Mouse (Mus musculus) adrenal gland, postnatal 36 days (tissue): ENCODE results near the gene Myo6. TPM values are rescaled to one million over a fixed set of nuclear protein-coding genes. Genes with fewer than 3 reads are reported as not detected.

Experiments
- DNase-seq, 2 experiments: peaks; one replicate each; pipeline ENCODE4 v3.0.0; 2021; ENCODE audit warnings: mixed read lengths in 1 of 2
- total RNA-seq, 2 experiments: library from RNA; stranded (reverse); gene quantifications; 2 replicates each; pipeline ENCODE4 v1.2.3; 2021

Myo6 gene
- total RNA-seq, 2 experiments from 2014 or later, result 31.7 to 32.7 TPM

DNA sequence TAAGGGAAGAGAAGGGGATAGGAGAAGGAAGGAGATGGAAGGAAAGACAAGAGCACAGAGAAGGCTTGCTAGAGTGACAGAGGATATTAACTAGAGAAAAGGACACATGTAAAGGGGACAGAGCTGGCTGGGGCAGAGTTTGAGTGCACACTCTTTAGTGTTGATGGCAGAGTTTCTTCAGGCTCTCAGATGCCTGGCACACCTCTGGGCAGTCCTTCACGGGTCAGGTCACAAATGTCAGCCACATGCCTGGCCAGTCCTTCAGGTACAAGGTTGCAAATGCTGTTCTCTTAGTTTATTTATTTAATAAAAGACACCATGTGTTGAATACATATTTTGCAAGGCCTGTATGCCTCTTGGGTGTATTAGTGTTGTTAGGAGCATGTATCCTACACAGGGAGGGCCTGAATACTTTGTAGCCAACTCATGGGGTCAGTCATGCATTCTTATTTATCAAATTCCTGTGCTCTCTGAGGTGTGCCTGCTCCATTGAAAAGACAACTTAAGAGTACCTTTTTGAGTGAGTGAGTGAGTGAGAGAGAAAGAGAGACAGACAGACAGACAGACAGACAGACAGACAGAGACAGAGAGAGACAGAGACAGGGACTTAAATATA is 72.5 kb downstream of the Myo6 start:
- no peak for DNase-seq

DNA sequence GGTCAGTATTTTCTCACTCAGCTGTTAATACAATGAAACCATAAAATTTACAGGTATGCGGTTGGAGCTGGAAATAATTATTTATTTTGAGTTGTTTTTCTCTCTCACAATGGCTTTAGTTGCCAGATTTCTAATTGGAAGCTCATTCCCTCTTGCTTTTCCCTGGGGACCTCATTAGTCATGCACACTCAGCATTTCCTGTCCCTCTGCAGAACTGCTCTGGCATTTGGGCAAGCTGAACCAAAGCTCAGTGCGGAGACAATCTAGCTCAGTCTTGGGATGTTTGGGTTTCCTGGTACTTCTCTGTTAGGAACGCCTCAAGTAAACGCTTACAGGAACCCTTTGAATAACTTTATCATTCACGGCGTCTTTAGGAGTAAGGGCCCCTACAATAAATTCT is 76.9 kb downstream of the Myo6 start:
- peak in 1 of 2 experiments; percentile 19 for DNase-seq

DNA sequence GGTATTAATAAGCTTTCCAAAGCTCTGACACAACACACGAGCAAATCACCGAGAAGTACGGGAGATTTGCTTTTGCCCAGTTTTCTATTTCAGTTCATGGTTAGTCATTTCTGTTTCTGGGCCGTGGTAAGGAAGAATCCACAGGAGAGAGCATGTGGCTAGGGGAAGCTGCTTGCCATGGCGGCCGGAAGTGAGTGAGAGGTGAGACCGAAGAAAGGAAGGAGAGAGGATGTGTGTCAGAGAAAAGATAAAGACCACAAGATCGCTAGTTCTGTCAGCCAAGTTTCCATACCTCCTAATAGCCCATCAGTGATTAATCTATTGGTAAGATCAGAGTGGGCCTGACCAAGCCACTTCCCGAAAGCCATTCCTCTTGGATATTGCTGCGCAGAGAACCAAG is 87.3 kb downstream of the Myo6 start:
- no peak for DNase-seq

DNA sequence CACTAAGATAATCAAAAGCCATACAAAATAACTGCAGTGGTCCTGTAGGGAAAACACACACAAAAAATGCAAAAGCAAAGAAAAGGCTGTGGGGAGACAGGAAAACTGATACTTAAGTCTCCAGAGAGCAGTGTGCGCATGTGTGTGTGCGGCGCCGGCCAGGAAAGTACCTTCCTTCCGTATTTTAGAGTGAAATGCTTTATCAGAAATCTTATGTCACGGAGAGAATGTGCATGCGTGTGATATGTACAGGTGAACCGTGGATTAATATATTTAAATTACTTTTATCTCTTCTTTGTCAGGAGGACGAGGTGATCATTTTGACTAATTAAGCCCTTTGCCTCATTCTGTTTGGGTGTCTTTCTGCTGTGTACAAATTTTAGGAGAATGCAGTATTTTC is 88.4 kb downstream of the Myo6 start:
- no peak for DNase-seq

DNA sequence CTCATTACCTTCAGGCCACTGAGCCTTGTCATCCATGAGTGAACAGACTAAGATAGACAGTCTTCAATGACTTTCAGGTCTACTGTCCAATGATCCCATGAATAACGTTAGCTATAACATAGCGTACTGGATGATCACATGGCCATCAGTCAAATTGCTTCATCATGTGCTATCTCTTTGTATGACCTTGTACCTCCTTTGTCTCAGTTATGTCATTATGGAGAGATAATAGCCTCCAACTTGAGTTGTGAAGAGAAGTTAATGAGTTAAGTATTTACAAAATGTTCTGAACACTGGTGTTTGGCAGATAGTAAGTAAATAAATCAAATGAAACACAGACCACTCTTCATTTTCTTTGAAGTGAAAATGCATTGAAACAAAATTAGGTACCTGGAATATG is 91.7 kb downstream of the Myo6 start:
- no peak for DNase-seq

DNA sequence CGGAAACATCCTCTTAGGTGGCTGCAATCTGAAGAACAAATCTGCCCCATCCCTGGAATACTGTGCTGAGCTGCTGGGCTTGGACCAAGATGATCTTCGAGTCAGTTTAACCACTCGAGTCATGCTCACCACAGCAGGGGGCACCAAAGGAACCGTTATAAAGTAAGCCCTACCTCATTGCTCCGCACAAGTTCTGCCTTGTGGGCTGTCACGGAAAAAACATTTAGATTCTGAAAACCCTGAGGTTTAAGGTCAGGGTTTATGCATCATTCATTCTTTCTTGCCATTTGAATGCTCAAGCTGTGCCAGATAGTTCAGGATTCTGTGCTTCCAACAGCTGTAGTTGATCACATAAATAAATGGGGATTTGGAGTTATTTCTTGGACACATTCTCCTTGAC is 93.6 kb downstream of the Myo6 start:
- DNase-seq, result peak; percentile 8 to 18

DNA sequence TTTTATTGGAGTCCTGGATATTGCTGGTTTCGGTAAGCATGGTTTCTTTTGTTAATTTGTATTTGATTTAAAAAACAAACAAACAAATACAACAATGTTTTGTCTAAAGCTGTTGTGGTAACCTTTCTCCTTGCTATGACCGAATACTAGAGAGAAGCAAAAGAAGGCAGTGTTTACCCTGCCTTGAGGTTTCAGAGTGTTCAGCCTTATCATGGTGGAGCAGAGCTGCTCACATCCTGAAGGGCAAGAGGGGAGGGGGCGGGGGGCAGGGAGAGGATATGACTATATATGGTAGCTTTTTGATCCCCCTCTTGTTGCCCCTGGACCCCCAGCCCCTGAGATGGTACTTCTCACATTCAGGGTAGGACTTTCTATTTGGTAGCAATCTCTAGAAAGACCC is 96.1 kb downstream of the Myo6 start:
- no peak for DNase-seq

DNA sequence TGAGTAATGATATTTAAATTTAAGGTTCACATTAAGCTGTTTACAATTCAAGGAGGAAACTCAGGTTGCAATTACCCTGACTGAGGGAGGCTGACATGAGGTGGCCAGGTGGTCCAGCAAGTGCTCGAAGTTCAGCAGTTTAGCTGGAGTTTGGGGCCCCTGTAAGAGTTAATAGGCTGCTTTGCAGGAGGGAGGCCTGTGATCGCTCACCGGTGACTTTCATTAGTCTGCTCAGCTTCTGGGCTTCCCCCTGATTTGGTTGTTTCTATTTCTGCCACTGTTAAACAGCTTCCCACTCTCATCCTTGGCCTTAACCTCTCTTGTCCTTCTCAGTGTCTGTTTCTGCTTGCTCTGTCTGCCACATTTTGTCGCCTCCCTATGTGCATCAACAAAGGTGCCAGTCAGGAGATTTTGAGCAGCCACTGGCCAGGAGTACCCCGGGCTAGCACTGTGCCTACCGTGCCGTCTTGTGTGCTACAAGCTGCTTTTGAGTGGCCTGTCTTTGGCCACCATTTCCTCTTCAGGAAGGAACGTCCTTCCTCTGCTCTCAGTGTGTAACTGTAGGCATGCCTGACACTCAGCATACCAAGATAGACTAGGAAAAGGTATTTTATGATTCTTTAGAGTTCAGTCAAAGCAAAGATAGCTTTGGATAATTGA is 97.7 kb downstream of the Myo6 start:
- no peak for DNase-seq

DNA sequence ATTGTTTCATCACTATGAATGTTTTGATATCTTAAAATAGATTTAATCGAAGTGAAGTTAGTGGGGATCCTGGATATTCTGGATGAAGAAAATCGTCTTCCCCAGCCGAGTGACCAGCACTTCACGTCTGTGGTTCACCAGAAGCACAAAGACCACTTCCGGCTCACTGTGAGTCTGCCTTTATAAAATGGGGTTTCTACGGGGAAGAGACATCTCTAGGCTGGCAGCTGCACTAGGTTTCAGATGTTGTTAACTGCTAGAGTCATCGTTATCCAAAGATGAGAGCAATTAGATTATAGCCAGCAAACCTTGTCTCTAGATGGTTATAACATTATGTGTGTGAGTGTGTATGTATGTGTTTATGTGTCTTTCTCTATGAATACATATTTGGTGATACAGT is 101.3 kb downstream of the Myo6 start:
- no peak for DNase-seq

DNA sequence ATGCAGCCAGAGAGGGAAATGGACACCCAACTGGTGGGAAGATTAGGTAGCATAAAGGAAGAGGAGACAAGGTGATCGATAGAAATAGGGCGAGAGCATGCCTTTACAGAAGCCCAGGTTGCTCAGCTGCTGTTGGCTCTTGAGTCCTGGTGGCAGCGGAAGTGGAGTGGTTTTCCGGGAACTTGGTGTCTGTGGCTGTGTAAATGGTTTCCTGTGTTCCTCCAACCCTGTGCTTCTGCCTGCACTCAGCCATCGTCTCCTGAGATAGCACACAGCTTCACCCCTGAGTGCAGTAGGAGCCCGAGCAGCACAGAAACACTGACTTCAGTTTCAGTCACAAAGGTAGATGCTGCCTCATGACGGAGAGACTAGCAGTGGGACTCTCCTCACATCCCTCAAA is 101.7 kb downstream of the Myo6 start:
- DNase-seq, result no peak

DNA sequence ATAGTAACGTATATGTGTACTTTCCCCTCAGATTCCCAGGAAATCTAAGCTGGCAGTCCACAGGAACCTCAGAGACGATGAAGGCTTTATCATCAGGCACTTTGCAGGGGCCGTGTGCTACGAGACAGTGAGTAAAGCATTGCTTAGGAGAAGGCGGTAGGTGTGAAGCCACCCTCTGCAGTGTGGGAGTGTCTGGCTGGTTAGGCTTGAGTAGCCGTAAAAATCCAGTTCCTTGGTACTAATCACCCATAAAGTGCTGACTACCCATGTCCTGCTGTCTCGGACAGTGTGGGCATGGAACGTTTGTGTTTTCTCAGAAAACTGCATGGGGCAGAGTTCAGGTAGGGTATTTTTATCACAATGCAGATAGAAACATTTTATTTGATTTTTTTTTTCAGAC is 104.8 kb downstream of the Myo6 start:
- no peak for DNase-seq

DNA sequence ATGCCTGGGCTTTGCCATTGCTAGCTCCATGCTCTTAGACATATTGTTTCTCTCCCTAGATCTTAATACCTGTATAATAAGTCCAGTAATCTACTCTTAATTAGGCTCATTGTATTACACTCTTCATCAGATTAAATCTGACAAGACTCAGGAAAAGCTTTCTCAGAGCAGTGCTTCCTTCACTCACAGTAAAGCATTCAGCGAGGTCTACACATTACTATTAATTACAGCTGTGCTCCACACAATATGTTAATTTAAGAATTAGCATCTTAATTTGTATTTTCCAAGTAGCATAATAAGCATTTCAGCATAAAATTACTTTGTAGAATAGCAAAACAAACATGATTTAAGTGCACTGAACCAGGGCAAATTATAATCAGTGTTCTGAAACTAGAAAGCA is 108.1 kb downstream of the Myo6 start:
- no peak for DNase-seq

DNA sequence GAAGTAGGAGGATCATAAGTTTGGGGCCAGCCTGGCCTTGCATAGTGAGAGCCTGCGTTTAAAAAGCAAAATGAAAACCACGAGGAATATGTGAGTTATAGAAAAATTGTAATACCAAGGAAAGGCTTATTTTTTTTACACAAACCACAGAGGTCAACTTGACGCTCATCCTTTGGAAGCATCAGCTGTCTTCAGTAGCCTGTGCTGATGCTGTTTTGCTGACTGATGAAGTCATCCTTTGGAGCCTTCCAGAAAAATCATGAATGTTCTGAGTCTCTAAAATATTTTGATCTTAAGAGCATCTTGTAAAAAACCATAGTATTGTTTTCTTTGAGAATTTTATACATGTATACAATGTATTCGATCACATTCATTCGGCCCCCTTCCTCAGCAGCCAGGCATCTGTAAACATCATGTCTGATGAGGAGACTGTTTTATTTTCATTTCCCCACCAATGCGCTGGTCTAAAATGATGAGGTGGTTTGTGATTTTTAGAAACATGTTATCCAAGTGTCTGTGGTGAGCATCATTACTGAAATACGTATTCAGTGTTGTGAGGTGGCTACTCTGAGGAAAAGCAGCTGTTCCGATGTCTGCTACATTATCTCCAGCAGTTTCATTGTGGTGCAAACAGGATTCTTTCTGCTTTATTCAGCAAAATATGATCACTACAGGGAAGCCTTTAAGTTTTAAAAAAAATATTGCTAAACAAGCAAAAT is 110.4 kb downstream of the Myo6 start:
- no peak for DNase-seq

DNA sequence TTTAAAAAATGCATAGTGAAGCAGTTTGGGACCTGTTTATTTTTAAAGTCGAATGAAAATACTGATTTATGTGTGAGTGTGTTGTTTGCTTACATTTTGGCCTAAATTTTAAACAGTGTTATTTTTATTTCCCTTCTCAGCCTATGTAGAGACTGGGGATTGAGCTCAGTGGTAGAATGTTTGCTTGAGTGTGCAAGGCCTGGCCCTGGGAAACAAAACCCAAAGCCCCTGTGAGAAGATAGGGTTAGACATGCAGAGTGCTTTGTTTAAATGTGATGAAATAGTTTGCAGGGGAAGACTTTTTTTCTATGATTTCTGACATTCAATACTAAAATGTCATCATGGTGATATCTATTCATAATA is 110.9 kb downstream of the Myo6 start:
- no peak for DNase-seq

DNA sequence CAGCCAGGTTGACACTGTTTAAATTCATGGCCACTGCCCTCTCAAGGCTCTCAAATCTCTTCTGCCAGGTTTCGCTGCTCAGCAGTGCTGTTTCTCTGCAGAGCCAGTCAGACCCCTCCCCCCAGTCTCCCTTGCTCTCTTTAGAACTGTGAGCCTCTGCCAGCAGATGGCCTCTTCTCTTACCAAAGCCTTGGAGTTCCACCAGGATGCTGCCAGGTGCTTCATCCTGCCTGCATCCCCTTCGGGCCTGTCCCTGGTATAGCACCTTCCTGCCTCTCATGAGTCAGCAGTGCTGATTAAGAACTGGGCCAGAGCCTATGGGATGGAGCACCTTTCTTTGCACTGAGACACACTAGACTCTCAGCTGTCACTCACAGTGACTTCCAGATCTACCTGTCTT is 112.3 kb downstream of the Myo6 start:
- DNase-seq, result no peak

DNA sequence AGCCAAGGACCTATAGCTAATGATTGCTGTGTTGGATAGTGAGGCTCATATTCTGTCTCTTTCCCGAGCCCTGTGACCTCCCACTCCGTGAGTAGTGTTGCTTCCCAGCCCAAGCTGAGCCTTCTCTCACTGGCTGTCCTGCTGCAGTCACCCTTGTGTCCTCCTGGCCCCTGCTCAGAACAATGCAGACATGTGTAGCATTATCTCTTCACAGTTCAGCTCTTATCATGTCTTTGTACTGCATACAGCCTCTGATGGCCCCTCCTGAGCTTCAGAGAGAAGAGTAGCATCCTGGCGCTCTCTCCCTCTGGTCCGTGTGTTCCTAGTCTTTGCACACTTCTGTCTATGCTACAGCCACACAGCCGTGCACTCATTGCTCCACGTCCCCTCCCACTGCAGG is 112.9 kb downstream of the Myo6 start:
- DNase-seq, result no peak

DNA sequence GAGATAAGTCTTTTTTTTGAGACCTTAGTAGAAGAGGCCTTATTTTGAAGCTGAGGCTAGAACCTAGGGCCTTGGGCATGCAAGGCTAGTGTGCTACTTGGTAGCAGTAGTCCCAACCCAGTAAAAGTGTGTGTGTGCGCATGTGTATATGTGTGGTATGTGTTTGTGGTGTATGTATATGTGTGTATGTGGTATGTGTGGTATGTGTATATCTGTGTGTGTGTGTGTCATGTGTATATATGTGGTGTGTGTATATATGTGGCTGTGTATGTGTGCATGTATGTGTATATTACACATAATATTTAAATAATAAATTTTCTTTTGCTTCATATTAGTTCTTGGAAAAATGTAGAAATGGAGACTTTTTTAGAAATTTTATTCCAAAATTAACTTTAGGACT is 115.9 kb downstream of the Myo6 start:
- DNase-seq, result no peak

DNA sequence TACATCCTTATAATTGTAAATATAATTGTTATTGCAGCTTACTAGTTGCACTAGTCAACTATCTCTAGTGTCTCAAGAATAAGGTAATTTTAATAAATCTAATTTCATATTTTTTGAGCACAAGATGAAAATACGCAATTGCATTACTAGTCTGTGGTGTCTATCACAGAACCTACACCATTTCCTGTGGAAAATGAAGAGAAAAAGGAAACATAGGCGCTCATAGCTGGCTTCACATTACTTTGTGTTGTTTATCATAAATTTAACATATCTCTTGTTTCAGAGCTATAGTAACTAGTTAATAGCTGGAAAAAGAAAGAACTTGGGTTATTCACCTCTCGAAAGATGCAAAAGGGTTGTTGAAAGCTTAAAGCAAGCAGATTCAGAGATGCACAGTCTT is 117.6 kb downstream of the Myo6 start:
- no peak for DNase-seq

DNA sequence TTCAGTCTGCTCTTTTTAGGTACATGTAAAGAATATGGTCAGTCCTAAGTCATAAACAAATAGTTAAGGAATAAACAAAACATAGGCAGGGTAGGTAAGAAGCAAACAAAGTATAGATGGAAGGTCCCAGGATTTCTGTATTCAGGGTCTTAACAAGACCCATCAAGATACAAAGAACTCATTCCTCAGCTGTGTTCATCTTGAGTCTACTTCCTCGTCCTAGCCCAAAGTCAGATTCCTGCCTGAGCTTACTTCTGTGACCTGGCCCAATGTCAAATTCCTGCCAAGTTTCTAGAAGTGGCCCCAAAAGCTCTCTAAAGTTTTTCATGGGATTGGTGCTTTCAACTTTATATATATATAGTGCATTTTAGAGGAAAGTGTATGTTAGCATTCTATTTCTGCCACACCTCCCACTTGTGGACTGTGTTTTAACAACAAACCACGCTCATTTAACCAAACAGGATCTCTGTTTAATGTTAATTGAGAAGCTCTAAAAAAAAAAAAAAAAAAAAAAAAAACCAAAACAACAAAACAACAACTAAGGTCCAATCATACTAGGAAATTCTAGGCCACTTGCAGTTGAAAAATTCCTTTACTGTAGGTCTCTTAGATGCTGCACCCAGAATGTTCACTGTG is 119.8 kb downstream of the Myo6 start:
- no peak for DNase-seq

DNA sequence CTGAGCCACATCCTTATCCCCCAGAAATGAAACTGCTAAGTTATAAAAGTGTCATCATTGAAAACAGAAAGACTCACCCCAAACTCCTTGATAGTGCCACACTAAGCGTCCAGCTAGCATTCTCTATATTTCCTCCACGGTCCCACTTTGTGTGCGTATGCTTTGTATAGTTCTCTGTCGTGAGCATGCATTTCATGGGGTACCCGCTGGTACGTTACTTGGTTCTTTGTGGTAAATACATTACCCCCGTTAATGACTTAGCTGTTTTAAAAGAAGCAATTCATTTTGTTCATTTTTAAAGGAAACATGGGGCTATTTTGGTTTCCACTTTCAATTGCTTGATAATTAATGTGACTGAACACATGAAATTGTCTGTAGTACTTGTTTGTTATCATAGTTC is 122.0 kb downstream of the Myo6 start:
- no peak for DNase-seq

DNA sequence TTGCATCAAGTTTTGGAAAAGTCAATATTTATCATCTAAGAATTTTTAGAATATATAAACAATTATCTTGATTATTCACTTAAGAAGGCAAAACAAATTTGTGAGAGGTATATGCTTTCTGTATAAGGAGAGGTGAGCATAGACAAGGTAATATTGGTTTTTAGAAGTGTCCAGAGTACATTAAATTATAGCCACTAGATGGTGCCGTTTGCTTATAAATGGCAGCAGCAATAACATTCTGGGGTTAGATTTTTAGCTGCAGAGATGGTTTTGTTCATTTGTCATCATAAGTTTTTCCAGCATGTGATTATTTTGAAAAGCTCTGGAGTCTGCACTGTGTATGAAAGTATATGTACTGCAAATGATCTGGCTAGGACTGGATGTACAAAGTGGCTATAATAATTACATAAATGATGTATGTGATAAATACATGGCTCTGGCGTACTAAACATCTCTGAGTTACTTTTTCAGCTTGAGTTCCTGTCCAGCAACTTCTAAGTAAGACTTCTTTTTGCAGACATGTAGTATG is 128.3 kb downstream of the Myo6 start:
- DNase-seq, result no peak

DNA sequence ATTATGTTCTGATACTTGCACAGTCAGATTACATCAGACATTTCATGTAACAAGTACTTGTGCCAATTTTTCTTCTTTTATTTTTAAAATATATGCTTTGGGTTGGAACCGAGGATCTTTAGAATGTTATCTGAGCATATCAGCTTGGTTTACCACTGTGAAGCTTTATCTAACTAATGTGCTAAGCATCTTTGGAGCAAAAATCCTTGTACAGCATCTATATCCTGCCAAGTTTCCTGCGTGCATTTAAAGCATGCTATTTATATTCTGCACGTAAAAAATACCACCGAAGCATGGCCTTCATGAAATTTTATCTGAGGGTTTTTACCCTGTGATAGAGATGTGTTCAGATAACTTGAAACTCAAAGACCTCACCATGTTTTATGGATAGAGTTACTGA is 131.3 kb downstream of the Myo6 start:
- no peak for DNase-seq

DNA sequence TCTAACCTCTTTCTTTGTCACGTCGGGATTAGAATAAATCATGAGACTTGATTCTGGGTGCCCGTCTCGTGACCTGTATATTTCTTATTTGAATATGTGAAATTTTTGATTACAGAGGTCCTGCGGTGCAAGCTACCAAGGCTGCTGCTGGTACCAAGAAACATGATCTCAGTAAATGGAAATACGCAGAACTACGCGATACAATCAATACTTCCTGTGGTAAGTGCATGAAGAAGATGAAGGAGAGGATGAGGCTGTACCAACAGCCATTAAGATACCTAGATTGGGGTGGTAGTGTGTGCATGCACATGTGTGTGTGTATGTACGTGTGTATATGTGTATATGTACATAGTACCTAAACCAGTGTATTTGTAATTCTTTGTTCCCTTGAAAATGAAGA is 134.2 kb downstream of the Myo6 start:
- no peak for DNase-seq
